Mouse (Mus musculus) heart, embryonic 11.5 days (tissue): ENCODE measurements around the gene Tbc1d30. TPM values are rescaled to one million over a fixed set of nuclear protein-coding genes. Genes with fewer than 3 reads are reported as not detected.

Experiments
- ATAC-seq: fragments of 200-750 bp; cut with Nextera tagmentation; replicated peaks from 2 replicates; pipeline ENCODE4 v1.8.0; 2017; ENCODE audit warnings: moderate library complexity; ENCODE audit not compliant: insufficient number of reproducible peaks, low FRiP score, low TSS enrichment
- H3K27ac ChIP-seq: fragments of 300-500 bp; sonication (generic); 2 replicates; pipeline ENCODE4 v1.5.1; 2014; ENCODE audit warnings: mild to moderate bottlenecking, low read depth, low read length
- H3K27me3 ChIP-seq: fragments of 300-500 bp; sonication (generic); 2 replicates; pipeline ENCODE4 v1.6.1; 2014; ENCODE audit warnings: mild to moderate bottlenecking, low read length, mixed read lengths; ENCODE audit not compliant: control insufficient read depth, insufficient read depth
- H3K36me3 ChIP-seq: fragments of 300-500 bp; sonication (generic); 2 replicates; pipeline ENCODE4 v1.6.1; 2014; ENCODE audit warnings: mild to moderate bottlenecking, low read length, moderate library complexity, mixed read lengths; ENCODE audit not compliant: control insufficient read depth, insufficient read depth
- H3K4me1 ChIP-seq: fragments of 300-500 bp; sonication (generic); 2 replicates; pipeline ENCODE4 v1.6.1; 2014; ENCODE audit warnings: low read length; ENCODE audit not compliant: control insufficient read depth, insufficient read depth
- H3K4me2 ChIP-seq: fragments of 300-500 bp; sonication (generic); 2 replicates; pipeline ENCODE4 v1.6.1; 2014; ENCODE audit warnings: mild to moderate bottlenecking, moderate library complexity
- H3K4me3 ChIP-seq: fragments of 300-500 bp; sonication (generic); 2 replicates; pipeline ENCODE4 v1.5.1; 2014; ENCODE audit warnings: low read depth, low read length
- H3K9ac ChIP-seq: fragments of 300-500 bp; sonication (generic); 2 replicates; pipeline ENCODE4 v1.6.1; 2014; ENCODE audit warnings: mild to moderate bottlenecking, low read depth, low read length, moderate library complexity
- H3K9me3 ChIP-seq: fragments of 300-500 bp; sonication (generic); replicated peaks from 2 replicates; pipeline ENCODE4 v1.6.1; 2016; ENCODE audit warnings: low read length; ENCODE audit not compliant: control insufficient read depth
- WGBS: fragments of 180-500 bp; shearing (Covaris S2); extraction: QIAGEN DNeasy Blood & Tissue Kit; methylation state at CpG from one replicate; pipeline ENCODE4 v1.1.7; 2014; ENCODE audit not compliant: insufficient replicate concordance; 5-methylcytosine and 5-hydroxymethylcytosine counted together
- polyA plus RNA-seq: library from polyadenylated mRNA; unstranded; fragments of >200 nt; fragmentation: Nextera tagmentation; extraction: Ambion mirVana; gene quantifications from 2 replicates; pipeline ENCODE4 v1.2.1, GENCODE M21; 2014

Tbc1d30 gene
- polyA plus RNA-seq, 1 experiment from 2014 or later: 1.5 TPM

GRCm38 (mm10) chr10:121300659-121301058, 50.4 kb downstream of the Tbc1d30 start:
- no peak for ATAC-seq
- H3K4me2 ChIP-seq: no peak overlapping the region
- H3K27me3 ChIP-seq: no peaks in the 10 kb centered on the region
- no peaks in the 10 kb centered on the region for H3K36me3 ChIP-seq
- no peak overlapping the region for H3K27ac ChIP-seq
- peaks cover 4% of the 10 kb centered on the region; the same call in 1 of the 2 replicates for H3K4me1 ChIP-seq
- 75% methylated on average over 7 of the region's 7 CpGs for WGBS
- H3K9me3 ChIP-seq: no peaks in the 10 kb centered on the region
- no peak overlapping the region for H3K9ac ChIP-seq
- H3K4me3 ChIP-seq: no peak overlapping the region

- no peak overlapping the region for H3K27ac ChIP-seq
- H3K9ac ChIP-seq: peak overlapping the region; percentile 34; the same call in 1 of the 2 replicates
- H3K4me3 ChIP-seq: peak overlapping the region; percentile 21
- no peaks in the 10 kb centered on the region for H3K9me3 ChIP-seq
- H3K4me2 ChIP-seq: peak overlapping the region; percentile 62
- H3K27me3 ChIP-seq: no peaks in the 10 kb centered on the region
- no peaks in the 10 kb centered on the region for H3K36me3 ChIP-seq
- WGBS: 24% methylated on average over 25 of the region's 25 CpGs
- H3K4me1 ChIP-seq: peaks cover 4% of the 10 kb centered on the region; the same call in 1 of the 2 replicates
- no peak for ATAC-seq
Observed at GRCm38 (mm10) chr10:121297054-121297701, 53.9 kb downstream of the Tbc1d30 start.

- 70% methylated on average over 16 of the region's 16 CpGs for WGBS
- ATAC-seq: no peak
- H3K4me2 ChIP-seq: peak overlapping the region; percentile 11; the same call in 1 of the 2 replicates
- H3K4me3 ChIP-seq: no peak overlapping the region
- H3K4me1 ChIP-seq: peaks cover 10% of the 10 kb centered on the region; the same call in 1 of the 2 replicates
- H3K9me3 ChIP-seq: no peaks in the 10 kb centered on the region
- 0 out of 2 replicates have a peak, but pooled peaks cover 2% of the 10 kb centered on the region for H3K27me3 ChIP-seq
- no peak overlapping the region for H3K9ac ChIP-seq
- no peak overlapping the region for H3K27ac ChIP-seq
- H3K36me3 ChIP-seq: no peaks in the 10 kb centered on the region
Observed at GRCm38 (mm10) chr10:121294471-121294870, 56.6 kb downstream of the Tbc1d30 start.

GRCm38 (mm10) chr10:121293829-121294228, 57.2 kb downstream of the Tbc1d30 start:
- no peak overlapping the region for H3K27ac ChIP-seq
- H3K27me3 ChIP-seq: 0 out of 2 replicates have a peak, but pooled peaks cover 2% of the 10 kb centered on the region
- 54% methylated on average over 8 of the region's 8 CpGs for WGBS
- H3K4me3 ChIP-seq: no peak overlapping the region
- H3K4me1 ChIP-seq: peaks cover 10% of the 10 kb centered on the region; the same call in 1 of the 2 replicates
- no peak overlapping the region for H3K4me2 ChIP-seq
- H3K9me3 ChIP-seq: no peaks in the 10 kb centered on the region
- no peaks in the 10 kb centered on the region for H3K36me3 ChIP-seq
- H3K9ac ChIP-seq: no peak overlapping the region
- ATAC-seq: no peak

GRCm38 (mm10) chr10:121291272-121291917, 59.7 kb downstream of the Tbc1d30 start:
- 0 out of 2 replicates have a peak, but pooled peaks cover 6% of the 10 kb centered on the region for H3K4me1 ChIP-seq
- H3K27me3 ChIP-seq: 0 out of 2 replicates have a peak, but pooled peaks cover 2% of the 10 kb centered on the region
- no peak overlapping the region for H3K4me2 ChIP-seq
- 78% methylated on average over 10 of the region's 10 CpGs for WGBS
- no peaks in the 10 kb centered on the region for H3K36me3 ChIP-seq
- no peak overlapping the region for H3K27ac ChIP-seq
- H3K4me3 ChIP-seq: no peak overlapping the region
- ATAC-seq: no peak
- no peaks in the 10 kb centered on the region for H3K9me3 ChIP-seq
- H3K9ac ChIP-seq: no peak overlapping the region

GRCm38 (mm10) chr10:121290682-121291078, 60.4 kb downstream of the Tbc1d30 start:
- Histone ChIP-seq H3K9ac (no peak overlapping the region), H3K9me3 (no peaks in the 10 kb centered on the region), H3K27me3 (0 out of 2 replicates have a peak, but pooled peaks cover 2% of the 10 kb centered on the region), H3K36me3 (no peaks in the 10 kb centered on the region), H3K4me3 (no peak overlapping the region), H3K4me1 (0 out of 2 replicates have a peak, but pooled peaks cover 6% of the 10 kb centered on the region), H3K27ac (no peak overlapping the region), H3K4me2 (peak overlapping the region; percentile 40)
- WGBS: 44% methylated on average over 20 of the region's 20 CpGs
- ATAC-seq: no peak

GRCm38 (mm10) chr10:121289970-121290681, 61.0 kb downstream of the Tbc1d30 start:
- H3K9me3 ChIP-seq: no peaks in the 10 kb centered on the region
- H3K27ac ChIP-seq: no peak overlapping the region
- no peak overlapping the region for H3K4me3 ChIP-seq
- H3K4me1 ChIP-seq: 0 out of 2 replicates have a peak, but pooled peaks cover 6% of the 10 kb centered on the region
- H3K4me2 ChIP-seq: no peak overlapping the region
- no peak overlapping the region for H3K9ac ChIP-seq
- ATAC-seq: no peak
- 0 out of 2 replicates have a peak, but pooled peaks cover 2% of the 10 kb centered on the region for H3K27me3 ChIP-seq
- WGBS: 61% methylated on average over 4 of the region's 4 CpGs
- H3K36me3 ChIP-seq: no peaks in the 10 kb centered on the region

- ATAC-seq: no peak
Observed at GRCm38 (mm10) chr10:121282926-121283325, 68.2 kb downstream of the Tbc1d30 start.

More at GRCm38 (mm10) chr10:121282926-121283325, 68.2 kb downstream of the Tbc1d30 start:
- H3K4me3 ChIP-seq: no peak overlapping the region
- no peaks in the 10 kb centered on the region for H3K36me3 ChIP-seq
- H3K27me3 ChIP-seq: no peaks in the 10 kb centered on the region
- no peak overlapping the region for H3K4me2 ChIP-seq
- H3K4me1 ChIP-seq: peaks cover 5% of the 10 kb centered on the region; the same call in 1 of the 2 replicates
- H3K9ac ChIP-seq: no peak overlapping the region
- H3K27ac ChIP-seq: no peak overlapping the region
- WGBS: 85% methylated on average over 6 of the region's 6 CpGs
- no peaks in the 10 kb centered on the region for H3K9me3 ChIP-seq
